Mouse (Mus musculus) retina, adult 2 months (tissue): ENCODE data around the gene Pxn.
"Not testable (repeated sequence)": the region's sequence is repeated elsewhere in the genome, so short reads cannot be mapped to it uniquely, and the experiment has no call there.

Source experiments
- DNase-seq: peaks from one replicate; pipeline ENCODE4 v3.0.0-alpha.2; 2012; ENCODE audit warnings: low read depth, low spot score

Gene Pxn

DNA sequence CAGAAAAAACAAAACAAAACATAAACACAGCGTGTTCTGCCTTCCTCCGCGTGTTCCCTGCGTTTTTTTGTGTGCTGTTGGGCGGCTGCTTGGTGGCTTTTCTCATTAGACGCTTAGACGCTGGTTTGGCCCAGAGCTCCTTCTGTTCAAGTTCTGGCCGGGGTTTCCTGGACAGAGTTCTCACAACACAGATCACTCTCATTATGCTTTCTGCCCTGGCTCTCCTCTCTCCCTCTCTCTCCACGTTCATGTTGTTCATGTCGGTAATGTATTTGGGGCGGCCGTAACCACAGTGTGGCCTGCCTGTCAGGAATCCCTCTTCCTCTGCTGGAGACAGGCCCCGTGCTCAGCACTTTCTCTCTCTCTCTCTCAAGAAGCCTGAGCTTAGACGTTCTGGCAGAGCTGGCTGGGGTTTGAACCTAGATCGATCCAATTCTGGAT, 2.9 kb downstream of the Pxn start:
- DNase-seq, result no peak

- no peak for DNase-seq
These were observed 3.6 kb downstream of the Pxn start for GRCm38 (mm10) chr5:115509790-115510689.

DNA sequence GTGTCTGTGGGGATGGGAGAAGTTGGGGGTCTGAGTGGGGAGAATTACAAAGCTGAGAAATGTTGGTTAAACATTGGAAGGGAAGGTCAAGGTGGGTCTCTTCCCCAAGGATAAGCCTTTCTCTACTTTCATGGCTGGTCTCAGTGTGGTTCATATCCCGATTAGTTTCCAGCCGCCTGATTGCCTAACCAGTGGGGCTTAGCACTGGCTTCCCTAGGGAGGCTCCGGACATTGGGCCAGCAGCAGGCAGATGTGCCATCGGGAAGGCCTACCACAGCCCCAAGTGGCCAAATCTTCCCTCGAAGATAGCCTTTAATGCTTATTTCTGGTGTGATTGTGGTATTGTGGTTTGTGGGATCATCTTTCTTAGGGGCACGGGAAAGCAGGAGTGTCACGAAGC, 5.9 kb downstream of the Pxn start:
- DNase-seq, result no peak

GRCm38 (mm10) chr5:115513246-115513645, 6.8 kb downstream of the Pxn start:
- no peak for DNase-seq

DNA sequence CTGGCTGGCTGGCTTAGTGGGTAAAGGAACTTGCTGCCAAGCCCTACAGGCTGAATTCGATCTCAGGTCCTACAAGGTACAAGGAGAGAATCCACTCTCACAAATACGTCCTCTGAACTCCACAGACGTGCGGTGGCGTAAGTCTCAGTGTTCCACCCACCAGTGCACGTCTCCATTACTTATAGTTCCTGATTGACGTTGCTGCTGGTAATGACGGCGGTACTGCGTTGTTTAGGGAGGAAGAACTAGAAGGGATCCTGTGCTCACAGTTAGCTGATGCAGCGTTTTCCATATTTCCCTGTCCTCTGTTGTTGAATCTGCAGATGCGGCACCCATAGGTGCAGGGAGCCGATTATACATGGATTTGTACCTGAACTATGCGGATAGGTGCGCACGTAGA, 7.2 kb downstream of the Pxn start:
- no peak for DNase-seq

DNA sequence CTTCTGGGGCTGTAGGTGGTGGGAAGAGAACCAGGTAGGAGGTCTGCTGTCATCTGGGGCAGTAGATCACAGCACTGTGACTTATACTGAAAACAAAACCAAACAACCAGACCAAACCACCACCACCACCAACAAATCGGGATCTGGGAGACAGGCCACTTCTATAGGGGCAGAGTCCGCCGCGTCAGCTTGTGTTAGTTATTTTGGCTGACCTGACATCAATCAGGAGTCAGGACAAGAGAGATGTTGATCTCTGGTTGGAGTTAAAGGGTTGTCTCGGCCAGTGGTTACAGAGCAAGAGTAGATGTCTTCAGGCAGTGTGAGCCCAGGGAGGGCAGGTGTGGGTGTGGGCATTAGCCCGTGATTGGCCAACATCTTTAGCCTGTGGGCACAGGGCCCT, 7.9 kb downstream of the Pxn start:
- DNase-seq, result no peak

DNA sequence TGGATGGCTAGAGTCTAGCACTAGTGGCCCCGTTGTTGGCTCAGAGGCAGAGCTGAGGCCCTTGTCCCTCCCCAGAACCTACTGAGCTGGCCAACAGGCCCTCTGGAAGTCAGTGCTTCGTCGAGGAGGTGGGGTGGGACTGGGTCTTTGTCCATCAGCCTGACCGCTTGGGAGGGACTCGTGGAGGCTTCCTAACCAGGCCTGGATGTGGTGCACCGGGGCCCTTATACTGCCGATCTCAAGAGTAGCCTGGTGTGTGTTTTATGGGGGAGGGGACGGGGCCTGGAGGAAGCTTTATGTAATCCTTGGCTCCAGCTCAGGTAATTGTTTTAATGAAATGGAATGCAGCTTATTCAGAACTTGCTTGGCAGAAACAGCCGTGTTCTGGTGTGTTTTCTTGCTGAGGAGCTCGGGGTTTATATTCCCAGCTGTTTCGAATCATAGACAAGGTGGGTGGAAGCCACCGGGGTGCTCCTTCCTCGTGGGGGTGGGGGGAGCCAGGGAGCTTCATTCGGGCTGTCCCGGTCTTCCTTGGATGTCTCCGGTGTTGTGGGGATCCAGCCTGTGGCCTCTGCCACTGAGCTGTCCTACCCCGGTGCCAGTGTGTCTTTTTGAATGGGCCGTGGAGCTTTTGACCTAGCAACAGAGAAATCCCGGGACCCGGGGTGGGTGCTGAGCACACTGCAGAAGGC, 8.6 kb downstream of the Pxn start:
- no peak for DNase-seq

DNA sequence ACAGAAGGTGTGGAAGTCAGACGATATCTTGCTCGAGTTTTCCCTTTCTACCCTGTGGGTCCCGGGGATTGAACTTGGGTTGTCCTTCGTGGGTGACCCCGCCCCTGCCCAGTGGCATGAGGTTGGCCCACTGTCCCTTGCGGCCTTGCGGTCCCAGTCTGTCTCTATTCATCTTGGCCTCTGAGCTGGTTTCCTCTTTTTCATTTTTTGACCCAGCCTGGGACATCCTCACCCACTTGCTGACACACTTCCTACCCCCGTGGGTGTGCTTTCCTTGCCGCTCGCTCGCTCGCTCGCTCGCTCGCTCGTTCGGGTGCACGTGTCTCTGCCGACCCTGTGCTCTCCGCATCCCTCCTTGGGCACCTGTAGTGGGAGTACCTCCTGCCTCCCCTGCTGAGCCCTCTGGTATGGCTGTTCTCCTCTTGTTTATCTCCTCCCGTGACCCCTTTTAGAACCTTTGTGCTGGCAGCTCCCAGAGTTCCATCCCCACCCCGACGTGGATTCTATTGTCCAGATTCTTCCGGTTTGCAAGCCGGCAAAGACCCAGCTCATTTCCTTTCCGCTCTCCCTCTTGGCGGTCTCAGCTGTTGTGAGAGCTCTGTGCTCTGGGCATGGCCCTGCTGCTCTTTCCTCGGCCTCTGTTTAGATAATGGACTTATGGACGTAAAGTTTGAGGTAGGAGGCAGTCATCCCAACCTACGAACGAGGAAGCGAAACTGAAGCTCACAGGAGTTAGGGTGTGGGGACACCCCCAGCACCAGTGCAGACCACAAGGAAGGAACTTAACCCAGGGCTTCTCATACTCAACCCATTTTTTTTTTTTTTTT, 9.8 kb downstream of the Pxn start:
- DNase-seq, result no peak

DNA sequence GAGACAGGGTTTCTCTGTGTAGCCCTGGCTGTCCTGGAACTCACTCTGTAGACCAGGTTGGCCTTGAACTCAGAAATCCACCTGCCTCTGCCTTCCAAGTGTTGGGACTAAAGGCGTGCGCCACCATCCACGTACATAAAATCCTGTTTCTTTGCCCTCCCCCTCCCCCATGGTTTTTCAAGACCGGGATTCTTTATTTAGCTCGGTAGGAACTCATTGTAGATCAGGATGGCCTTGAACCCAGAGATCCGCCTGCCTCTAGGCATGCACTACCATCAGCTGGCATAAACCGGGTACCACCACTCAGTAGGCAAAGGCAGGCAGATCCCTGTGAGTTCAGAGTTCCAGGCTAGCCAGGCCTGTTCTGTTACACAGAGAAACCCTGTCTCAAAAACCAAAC, 10.4 kb downstream of the Pxn start:
- no peak for DNase-seq

- no peak for DNase-seq
These were observed 11.0 kb downstream of the Pxn start for GRCm38 (mm10) chr5:115517501-115517900.

- DNase-seq, result not testable (repeated sequence)
These were observed 11.7 kb downstream of the Pxn start for GRCm38 (mm10) chr5:115518214-115518613.

DNA sequence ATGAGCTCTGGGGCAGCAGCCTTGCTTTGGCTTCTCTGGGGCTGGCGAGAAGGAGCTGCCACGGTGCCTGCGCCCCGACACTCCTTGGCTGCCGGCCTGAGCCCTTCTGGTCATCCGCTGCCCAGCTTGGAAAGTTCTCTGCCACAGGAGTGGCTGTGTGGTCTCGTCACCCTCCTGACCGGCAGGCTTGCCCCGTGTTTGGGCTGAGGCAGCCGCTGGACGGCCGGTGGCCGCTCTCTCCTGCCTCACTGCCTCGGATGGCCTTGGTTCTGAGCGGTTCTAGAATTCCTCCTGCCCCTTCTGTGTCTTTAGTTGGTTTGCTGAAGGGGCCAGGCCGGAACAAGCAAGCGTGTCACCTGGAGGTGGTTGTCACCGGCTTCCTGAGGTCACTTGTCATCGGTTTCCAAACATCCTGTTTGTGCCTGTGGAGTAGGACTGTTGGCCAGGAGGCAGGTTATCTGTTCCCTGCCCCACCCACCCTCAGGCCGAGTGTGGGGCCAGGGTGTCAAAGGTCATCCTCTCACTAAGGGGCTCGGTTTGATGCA, 13.9 kb downstream of the Pxn start:
- DNase-seq, result no peak

- no peak for DNase-seq
These were observed 15.3 kb downstream of the Pxn start for GRCm38 (mm10) chr5:115521553-115522461.

GRCm38 (mm10) chr5:115522531-115522930, 16.1 kb downstream of the Pxn start:
- DNase-seq, result no peak

GRCm38 (mm10) chr5:115522981-115523499, 16.6 kb downstream of the Pxn start:
- no peak for DNase-seq

GRCm38 (mm10) chr5:115523971-115524370, 17.5 kb downstream of the Pxn start:
- DNase-seq, result no peak

DNA sequence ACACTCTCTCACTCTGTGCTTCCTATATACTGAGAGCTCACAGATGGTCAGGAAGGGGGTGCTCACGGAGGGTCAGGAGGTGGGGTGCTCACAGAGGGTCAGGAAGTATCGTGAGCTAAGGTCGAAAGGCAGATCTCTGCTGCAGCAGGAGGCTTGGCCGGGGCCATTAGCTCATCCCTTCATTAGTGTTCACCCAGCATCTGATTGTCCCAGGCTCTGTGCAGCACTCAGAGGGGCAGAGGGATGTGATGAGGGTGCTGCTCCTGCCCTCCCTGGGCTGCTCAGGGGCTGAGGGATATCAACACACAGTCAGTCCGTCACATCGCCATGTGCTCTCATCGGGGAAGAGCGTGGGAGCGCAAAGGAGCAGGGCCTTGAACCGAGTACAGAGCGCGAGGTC, 18.0 kb downstream of the Pxn start:
- DNase-seq, result no peak

DNA sequence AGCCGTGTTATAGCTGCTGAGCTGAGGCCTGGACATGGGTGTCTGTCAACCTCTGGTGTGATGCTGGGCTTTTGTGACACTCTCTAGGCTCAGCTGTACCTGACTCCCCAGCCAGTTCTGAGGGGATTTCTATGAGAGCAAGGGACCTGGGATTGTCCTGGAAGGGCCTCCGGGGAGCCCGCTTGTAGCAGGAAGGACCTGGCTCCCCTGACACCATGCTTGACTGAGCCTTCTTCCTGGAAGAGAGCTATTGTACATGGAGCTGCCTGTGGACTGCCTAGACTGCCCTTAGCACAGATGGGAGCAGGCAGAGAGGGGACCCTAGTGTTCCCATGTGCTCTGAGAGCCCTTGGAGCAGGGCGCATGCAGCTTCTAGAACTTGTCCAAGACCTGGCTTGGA, 18.9 kb downstream of the Pxn start:
- no peak for DNase-seq

DNA sequence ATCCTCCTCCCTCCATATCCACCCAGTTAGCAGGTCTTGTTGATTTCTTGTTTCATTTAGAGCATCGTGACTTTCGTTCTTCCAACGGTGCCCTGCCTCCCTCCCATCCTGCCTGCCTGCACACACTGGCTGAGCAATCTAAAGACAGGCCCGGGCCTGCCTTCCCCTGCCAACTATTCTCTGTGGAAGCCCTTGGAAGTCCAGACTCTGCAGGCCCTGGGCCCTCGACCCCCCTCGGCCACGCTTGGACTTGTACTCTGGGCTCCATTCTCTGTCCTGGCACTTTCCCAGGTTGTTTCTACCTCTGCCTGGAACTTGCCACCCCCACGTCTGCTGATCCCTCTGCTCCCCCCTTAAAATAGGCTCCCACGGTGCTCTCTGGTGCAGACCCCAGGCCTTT, 19.5 kb downstream of the Pxn start:
- DNase-seq, result no peak

GRCm38 (mm10) chr5:115526456-115527202, 20.2 kb downstream of the Pxn start:
- no peak for DNase-seq
